Mouse (Mus musculus): ENCODE results near the gene Fuca1.
A peak's percentile ranks its signal among the peaks of the same experiment; 100 is the strongest.

- peak; percentile 76; the same call in 1 of the 2 replicates for TF ChIP-seq POLR2A (IDR thresholded peaks at IDR 0.05; ENCODE audit: borderline replicate concordance, extremely low read depth, insufficient read depth, insufficient read length, poor library complexity, severe bottlenecking)
- TF ChIP-seq CTCF (IDR thresholded peaks at IDR 0.05; ENCODE audit: borderline replicate concordance, extremely low read depth, insufficient read depth, insufficient read length), result peak; percentile 81
Observed at GRCm38 (mm10) chr4:135920304-135921241, at the start of gene Fuca1.
